Mouse (Mus musculus): ENCODE data around the gene Faap20. TPM values are rescaled to one million over a fixed set of nuclear protein-coding genes. Genes with fewer than 3 reads are reported as not detected.

Faap20 gene
- polyA plus RNA-seq, 1 experiment from 2014 or later: 77.4 TPM

DNA sequence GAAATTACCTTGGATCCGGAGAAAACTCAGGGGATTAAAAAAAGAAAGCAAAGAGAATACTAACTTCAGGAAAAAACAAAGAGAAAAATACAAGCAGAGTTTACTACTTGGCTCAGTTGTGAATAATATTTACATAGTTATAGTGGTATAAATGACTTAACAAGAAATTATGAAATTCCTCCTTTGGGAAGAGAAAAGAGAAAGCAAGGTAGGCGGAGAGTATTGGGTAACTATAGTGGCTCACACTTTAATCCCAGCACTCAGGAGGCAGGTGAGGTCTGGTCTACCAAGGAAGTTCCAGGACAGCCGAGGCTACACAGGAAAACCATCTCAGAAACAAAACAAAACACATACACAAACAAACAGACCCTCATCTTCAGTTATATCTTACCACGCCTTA lies 21.6 kb upstream of the Faap20 start:
- Histone ChIP-seq H3K27ac (ENCODE audit: low read length) (no peak overlapping the region), H3K4me2 (replicated peaks; ENCODE audit: low read depth, low read length) (no peak overlapping the region), H3K9me3 (ENCODE audit: low read length) (no peaks in the 10 kb centered on the region), H3K27me3 (ENCODE audit: insufficient read depth, low read length) (no peaks in the 10 kb centered on the region), H3K4me1 (ENCODE audit: insufficient read depth, low read length) (peaks cover 10% of the 10 kb centered on the region), H3K4me3 (ENCODE audit: low read length) (no peak overlapping the region), H3K9ac (replicated peaks; ENCODE audit: low read length) (no peak overlapping the region), H3K36me3 (ENCODE audit: insufficient read depth, low read length) (no peaks in the 10 kb centered on the region)
- ATAC-seq (ENCODE audit: low FRiP score, low TSS enrichment): no peak
- WGBS: 78% methylated on average over 4 of the region's 4 CpGs

DNA sequence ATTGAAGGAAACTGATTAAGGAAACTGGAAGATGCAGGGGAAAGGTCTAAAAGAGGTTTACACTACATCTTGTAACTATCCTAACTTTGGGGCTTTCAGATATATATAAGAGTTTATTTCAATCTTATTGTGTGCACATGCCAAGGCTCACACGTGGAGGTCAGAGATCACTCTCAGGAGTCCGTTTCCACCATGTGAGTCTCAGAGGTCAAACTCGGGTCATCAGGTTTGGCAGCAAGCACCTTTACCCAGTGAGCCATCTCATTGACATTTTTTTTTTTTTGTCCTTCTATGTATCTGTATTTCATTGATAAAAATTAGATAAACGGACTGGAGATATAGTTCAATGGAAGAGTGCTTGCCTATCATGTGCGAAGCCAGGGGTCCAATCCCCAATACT lies 21.1 kb upstream of the Faap20 start:
- H3K27me3 ChIP-seq (ENCODE audit: insufficient read depth, low read length): no peaks in the 10 kb centered on the region
- peaks cover 14% of the 10 kb centered on the region for H3K4me1 ChIP-seq (ENCODE audit: insufficient read depth, low read length)
- no peak overlapping the region for H3K4me2 ChIP-seq (replicated peaks; ENCODE audit: low read depth, low read length)
- no peak overlapping the region for H3K4me3 ChIP-seq (ENCODE audit: low read length)
- H3K9ac ChIP-seq (replicated peaks; ENCODE audit: low read length): no peak overlapping the region
- no peaks in the 10 kb centered on the region for H3K36me3 ChIP-seq (ENCODE audit: insufficient read depth, low read length)
- ATAC-seq (ENCODE audit: low FRiP score, low TSS enrichment): no peak
- no peaks in the 10 kb centered on the region for H3K9me3 ChIP-seq (ENCODE audit: low read length)
- no peak overlapping the region for H3K27ac ChIP-seq (ENCODE audit: low read length)
- WGBS: 71% methylated on average over 5 of the region's 5 CpGs

DNA sequence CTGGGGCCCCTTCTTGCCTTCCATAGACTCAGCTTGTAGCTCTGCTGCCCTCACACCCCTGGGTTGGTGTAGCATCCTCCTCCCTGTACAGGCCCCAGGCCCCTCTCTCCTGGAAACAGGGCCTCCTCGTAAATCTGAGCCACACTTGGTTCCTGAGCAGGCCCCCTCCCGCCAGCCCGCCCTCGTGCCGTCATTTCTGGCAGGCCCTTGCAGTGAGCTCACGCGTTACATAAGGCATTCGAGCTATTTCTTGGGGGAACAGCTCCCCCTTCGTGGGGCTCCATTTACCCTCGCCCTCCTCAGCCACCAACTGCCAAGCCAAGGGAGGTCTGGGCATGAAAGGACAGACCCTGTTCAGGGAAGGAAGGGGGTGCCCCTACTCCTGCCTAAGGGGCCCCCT lies 15.7 kb upstream of the Faap20 start:
- Histone ChIP-seq H3K27me3 (ENCODE audit: insufficient read depth, low read length) (no peaks in the 10 kb centered on the region), H3K9me3 (ENCODE audit: low read length) (no peaks in the 10 kb centered on the region), H3K4me2 (replicated peaks; ENCODE audit: low read depth, low read length) (0 out of 2 replicates have a peak overlapping the region, but pooled peaks have one; percentile 42), H3K9ac (replicated peaks; ENCODE audit: low read length) (peak overlapping the region; percentile 67), H3K4me1 (ENCODE audit: insufficient read depth, low read length) (peaks cover 59% of the 10 kb centered on the region), H3K36me3 (ENCODE audit: insufficient read depth, low read length) (no peaks in the 10 kb centered on the region), H3K4me3 (ENCODE audit: low read length) (no peak overlapping the region), H3K27ac (ENCODE audit: low read length) (peak overlapping the region; percentile 99)
- ATAC-seq (ENCODE audit: low FRiP score, low TSS enrichment): peak; percentile 47
- 5% methylated on average over 10 of the region's 10 CpGs for WGBS

DNA sequence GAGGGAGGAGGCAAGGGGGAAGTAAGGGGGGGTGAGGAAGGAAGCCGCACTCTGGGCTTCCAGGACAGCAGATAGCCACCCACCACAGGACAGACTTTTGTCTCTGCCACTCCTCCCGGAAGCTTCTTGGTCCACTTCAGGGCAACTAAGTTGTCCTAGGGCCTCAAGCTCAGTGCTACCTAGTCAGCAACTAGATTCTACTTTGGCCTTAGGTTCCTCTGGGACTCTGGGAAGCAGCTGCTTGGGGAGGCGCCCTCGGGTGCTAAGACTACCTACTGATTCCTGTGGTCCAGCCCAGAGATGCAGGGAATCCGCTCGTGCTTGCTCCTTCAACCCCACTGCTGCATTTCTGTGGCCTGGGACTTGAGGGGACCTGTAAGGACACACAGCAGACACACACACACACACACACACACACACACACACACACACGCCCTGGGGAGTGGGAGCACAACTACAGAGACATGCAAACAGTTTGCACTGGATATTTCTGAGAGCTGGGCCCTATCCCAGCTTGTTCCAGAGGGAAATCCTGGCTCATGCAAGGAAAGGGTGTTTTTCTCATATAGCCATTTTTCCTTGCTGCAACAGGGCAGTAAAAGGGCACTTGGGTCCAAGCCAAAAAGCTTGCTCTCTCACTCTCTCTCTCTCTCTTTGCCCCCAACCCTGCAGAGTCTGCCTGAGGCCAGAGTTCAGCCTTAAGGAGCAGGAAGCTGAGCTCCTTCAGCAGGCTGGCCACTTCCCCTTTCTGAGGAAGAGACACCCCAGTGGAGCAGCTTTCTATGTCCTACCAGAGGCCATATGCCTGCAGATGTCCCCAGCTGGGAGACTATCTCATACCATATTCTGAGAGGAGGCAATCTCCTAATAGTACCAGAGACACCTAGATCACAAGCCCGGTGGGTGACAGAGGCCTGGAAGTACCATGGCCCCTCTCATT lies 15.0 kb upstream of the Faap20 start:
- no peaks in the 10 kb centered on the region for H3K9me3 ChIP-seq (ENCODE audit: low read length)
- peaks cover 59% of the 10 kb centered on the region for H3K4me1 ChIP-seq (ENCODE audit: insufficient read depth, low read length)
- H3K36me3 ChIP-seq (ENCODE audit: insufficient read depth, low read length): no peaks in the 10 kb centered on the region
- ATAC-seq (ENCODE audit: low FRiP score, low TSS enrichment): peak; percentile 20; the same call in 1 of the 2 replicates
- H3K4me2 ChIP-seq (replicated peaks; ENCODE audit: low read depth, low read length): peak overlapping the region; percentile 42
- no peak overlapping the region for H3K4me3 ChIP-seq (ENCODE audit: low read length)
- 49% methylated on average over 8 of the region's 8 CpGs for WGBS
- H3K27me3 ChIP-seq (ENCODE audit: insufficient read depth, low read length): no peaks in the 10 kb centered on the region
- peak overlapping the region; percentile 67 for H3K9ac ChIP-seq (replicated peaks; ENCODE audit: low read length)
- H3K27ac ChIP-seq (ENCODE audit: low read length): peak overlapping the region; percentile 99

DNA sequence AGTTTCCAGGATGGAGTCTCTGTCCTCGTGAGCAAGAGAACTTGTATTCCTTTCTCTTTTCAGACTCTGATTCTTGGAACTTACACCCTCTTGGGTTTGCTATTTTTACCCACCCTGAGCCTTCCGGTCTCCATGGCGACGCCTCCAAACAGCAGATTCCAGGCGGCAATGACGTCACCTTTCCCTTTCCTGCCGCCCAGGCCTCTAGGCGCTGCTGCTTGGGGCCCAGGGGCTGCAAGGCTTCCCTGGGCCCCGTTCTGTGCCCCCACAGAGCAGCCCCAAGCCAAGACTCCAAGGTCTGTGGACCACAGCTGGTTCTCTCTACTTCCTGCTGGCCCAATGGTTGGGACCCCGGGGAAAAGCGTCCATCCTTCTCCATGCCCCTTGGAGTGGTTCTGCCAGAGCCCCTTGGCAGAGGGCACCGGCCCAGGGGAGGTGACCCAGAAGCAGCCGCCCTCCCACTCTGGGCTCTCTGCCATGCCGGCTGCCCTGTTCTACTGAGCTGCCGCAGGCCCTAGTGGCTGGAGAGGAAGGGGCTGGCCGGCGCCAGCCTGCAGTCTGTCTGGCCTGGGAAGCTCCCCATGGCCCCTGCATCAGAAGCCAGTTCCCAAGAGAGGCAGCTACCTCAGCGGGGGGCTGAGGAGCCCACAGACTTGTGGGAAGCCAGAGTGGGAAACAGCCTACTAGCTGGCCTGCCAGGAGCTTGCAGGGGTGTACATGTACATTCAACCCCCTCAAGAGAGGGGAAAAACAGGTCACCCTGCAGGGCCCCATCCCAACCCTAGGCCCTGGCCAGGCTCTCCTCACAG lies 14.1 kb upstream of the Faap20 start:
- Histone ChIP-seq H3K4me3 (ENCODE audit: low read length) (no peak overlapping the region), H3K9ac (replicated peaks; ENCODE audit: low read length) (peak overlapping the region; percentile 67), H3K27me3 (ENCODE audit: insufficient read depth, low read length) (no peaks in the 10 kb centered on the region), H3K27ac (ENCODE audit: low read length) (peak overlapping the region; percentile 99), H3K36me3 (ENCODE audit: insufficient read depth, low read length) (no peaks in the 10 kb centered on the region), H3K4me1 (ENCODE audit: insufficient read depth, low read length) (peaks cover 59% of the 10 kb centered on the region), H3K4me2 (replicated peaks; ENCODE audit: low read depth, low read length) (peak overlapping the region; percentile 42), H3K9me3 (ENCODE audit: low read length) (no peaks in the 10 kb centered on the region)
- WGBS: 11% methylated on average over 18 of the region's 18 CpGs
- peak; percentile 74 for ATAC-seq (ENCODE audit: low FRiP score, low TSS enrichment)

DNA sequence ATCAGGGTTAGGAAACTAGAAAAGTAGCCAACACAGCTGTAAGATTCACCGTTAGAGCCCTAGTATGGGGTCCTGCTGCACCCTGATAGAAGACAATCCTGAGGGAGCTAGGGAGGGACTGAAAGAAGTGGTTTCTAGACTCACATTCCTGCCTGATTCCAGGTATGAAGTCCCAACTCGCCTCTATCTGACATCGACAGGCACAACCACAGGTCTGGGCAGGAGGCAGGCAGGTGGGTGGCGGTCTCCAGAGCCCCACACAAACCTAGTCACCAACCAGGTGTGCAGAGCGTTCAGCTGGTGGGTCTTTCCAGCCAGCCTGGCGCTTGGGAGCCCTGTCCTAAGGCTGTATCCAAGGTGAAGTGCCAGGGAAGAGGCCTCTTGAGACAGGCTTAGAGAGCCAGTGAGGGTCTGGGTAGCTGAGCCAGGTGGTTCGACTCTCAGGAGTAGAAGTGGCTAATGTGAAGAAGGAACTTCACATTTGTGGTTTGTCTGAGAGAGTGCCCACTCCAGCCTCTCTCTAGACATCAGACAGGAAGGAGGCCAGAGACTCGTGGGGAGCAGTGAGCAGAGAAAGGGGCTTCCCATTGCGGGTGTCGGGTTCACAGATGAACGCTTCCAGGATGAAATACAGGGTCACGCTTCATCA lies 12.7 kb upstream of the Faap20 start:
- Histone ChIP-seq H3K4me3 (ENCODE audit: low read length) (no peak overlapping the region), H3K36me3 (ENCODE audit: insufficient read depth, low read length) (no peaks in the 10 kb centered on the region), H3K4me2 (replicated peaks; ENCODE audit: low read depth, low read length) (no peak overlapping the region), H3K4me1 (ENCODE audit: insufficient read depth, low read length) (peaks cover 58% of the 10 kb centered on the region), H3K9ac (replicated peaks; ENCODE audit: low read length) (no peak overlapping the region), H3K27ac (ENCODE audit: low read length) (peak overlapping the region; percentile 99), H3K9me3 (ENCODE audit: low read length) (no peaks in the 10 kb centered on the region), H3K27me3 (ENCODE audit: insufficient read depth, low read length) (no peaks in the 10 kb centered on the region)
- WGBS: 61% methylated on average over 12 of the region's 12 CpGs
- ATAC-seq (ENCODE audit: low FRiP score, low TSS enrichment): no peak

DNA sequence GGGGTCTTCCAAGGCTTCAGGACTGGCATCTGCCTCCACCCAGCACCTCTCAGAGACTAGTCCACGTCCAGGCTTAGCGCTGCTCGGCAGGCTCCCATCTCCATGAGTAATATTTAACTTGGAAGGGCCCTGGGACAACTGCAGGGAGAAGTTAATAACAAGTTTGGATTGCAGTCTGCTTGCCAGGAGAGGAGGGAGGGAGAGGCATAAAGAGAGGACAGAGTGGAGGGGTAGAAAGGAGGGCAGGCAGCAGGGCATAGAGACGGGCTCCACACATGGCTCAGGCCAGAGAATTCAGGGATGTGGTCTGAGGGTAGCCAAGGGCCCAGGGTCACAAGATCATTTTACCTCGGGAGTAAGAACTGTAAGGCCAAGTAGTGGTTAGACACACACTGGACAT lies 11.3 kb upstream of the Faap20 start:
- Histone ChIP-seq H3K27ac (ENCODE audit: low read length) (peak overlapping the region; percentile 90), H3K4me2 (replicated peaks; ENCODE audit: low read depth, low read length) (no peak overlapping the region), H3K4me3 (ENCODE audit: low read length) (no peak overlapping the region), H3K4me1 (ENCODE audit: insufficient read depth, low read length) (peaks cover 53% of the 10 kb centered on the region), H3K9ac (replicated peaks; ENCODE audit: low read length) (peak overlapping the region; percentile 46; the same call in 1 of the 2 replicates), H3K27me3 (ENCODE audit: insufficient read depth, low read length) (no peaks in the 10 kb centered on the region), H3K9me3 (ENCODE audit: low read length) (no peaks in the 10 kb centered on the region), H3K36me3 (ENCODE audit: insufficient read depth, low read length) (no peaks in the 10 kb centered on the region)
- ATAC-seq (ENCODE audit: low FRiP score, low TSS enrichment): peak; percentile 55
- WGBS: 52% methylated on average over 5 of the region's 5 CpGs

DNA sequence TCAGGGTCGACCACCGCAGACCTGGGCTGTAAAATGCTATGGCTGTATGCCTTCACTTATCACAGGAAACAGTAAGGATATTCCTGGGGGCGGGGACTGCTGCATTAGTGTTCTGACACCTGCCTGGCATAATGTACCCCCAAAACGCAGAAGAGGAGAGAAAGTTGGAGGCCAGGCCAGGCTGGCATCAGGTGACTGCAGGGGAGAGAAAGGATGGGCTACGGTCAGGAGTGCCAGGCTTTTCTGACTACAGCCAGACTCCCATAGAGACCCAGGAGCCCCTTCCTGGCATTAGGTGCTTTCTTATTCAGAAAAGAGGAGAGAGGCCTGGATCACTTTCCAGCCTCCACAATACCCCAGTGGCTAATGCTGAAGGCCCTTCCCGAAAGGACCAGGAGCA lies 10.1 kb upstream of the Faap20 start:
- Histone ChIP-seq H3K27me3 (ENCODE audit: insufficient read depth, low read length) (no peaks in the 10 kb centered on the region), H3K4me1 (ENCODE audit: insufficient read depth, low read length) (peaks cover 41% of the 10 kb centered on the region), H3K27ac (ENCODE audit: low read length) (no peak overlapping the region), H3K9me3 (ENCODE audit: low read length) (no peaks in the 10 kb centered on the region), H3K36me3 (ENCODE audit: insufficient read depth, low read length) (no peaks in the 10 kb centered on the region), H3K4me3 (ENCODE audit: low read length) (no peak overlapping the region), H3K4me2 (replicated peaks; ENCODE audit: low read depth, low read length) (no peak overlapping the region), H3K9ac (replicated peaks; ENCODE audit: low read length) (no peak overlapping the region)
- ATAC-seq (ENCODE audit: low FRiP score, low TSS enrichment): no peak
- WGBS: 56% methylated on average over 6 of the region's 6 CpGs

DNA sequence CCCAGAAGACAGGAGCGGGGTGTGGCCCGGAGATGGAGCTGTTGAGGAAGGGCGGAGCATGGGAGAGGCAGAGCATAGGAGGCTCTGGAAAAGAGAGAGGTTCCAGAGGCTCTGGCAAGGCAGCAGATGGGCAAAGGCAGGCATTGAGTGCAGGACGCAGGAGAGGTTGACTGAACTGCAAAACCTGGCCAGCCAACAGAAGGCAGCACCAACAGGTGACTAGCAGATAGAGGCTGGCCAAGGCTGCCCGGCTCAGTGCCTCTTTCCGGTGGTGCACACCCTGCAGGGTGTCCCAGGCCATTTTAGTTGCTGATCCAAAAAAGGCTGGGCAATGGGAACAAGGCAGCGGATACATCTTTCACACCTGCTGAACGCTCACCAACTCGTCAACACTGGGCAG lies 7.8 kb upstream of the Faap20 start:
- Histone ChIP-seq H3K9ac (replicated peaks; ENCODE audit: low read length) (no peak overlapping the region), H3K27me3 (ENCODE audit: insufficient read depth, low read length) (no peaks in the 10 kb centered on the region), H3K36me3 (ENCODE audit: insufficient read depth, low read length) (no peaks in the 10 kb centered on the region), H3K4me3 (ENCODE audit: low read length) (no peak overlapping the region), H3K4me1 (ENCODE audit: insufficient read depth, low read length) (peaks cover 33% of the 10 kb centered on the region), H3K4me2 (replicated peaks; ENCODE audit: low read depth, low read length) (no peak overlapping the region), H3K27ac (ENCODE audit: low read length) (no peak overlapping the region), H3K9me3 (ENCODE audit: low read length) (no peaks in the 10 kb centered on the region)
- 80% methylated on average over 9 of the region's 9 CpGs for WGBS
- ATAC-seq (ENCODE audit: low FRiP score, low TSS enrichment): no peak
